Comparison of ENCODE assay signal across 9 mouse cellular contexts in the genomic region with DNA sequence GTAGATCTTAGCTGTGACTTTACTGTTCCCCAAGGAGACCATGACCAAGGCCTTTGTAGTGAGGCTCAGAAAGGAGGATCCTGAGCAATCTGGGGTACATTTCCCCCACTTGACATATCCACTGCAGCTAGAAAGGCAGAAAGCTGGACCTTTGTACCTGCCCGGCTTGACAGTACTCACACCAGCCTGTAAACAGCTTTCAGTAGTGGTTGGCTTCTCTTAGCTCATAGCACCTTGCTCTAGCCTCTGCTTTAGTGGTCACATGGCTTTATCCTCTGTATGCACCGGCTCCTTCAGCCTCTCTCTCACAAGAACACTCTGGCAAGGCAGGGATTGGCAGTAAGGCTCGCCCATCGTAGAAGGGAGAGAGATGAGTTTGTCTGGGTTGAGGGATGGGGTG.
"Had no signal": no experiment of that assay in that cellular context is flagged by ENCODE, and none has a peak within 500 bp of the region (broad histone marks: within the 10 kb centered on the region; RNA-seq: fewer than 3 reads in every experiment).

No protein-coding gene starts in this region.

- H3K4me3 ChIP-seq: layer of hippocampus, adult 2 months; limb, embryonic 15.5 days; midbrain, embryonic 12.5 days; neural tube, embryonic 15.5 days had no signal

- H3K36me3 ChIP-seq: midbrain, embryonic 12.5 days; neural tube, embryonic 15.5 days had no signal

- H3K27me3 ChIP-seq: limb, embryonic 15.5 days; midbrain, embryonic 12.5 days; neural tube, embryonic 15.5 days had no signal

- H3K4me2 ChIP-seq: limb, embryonic 15.5 days; midbrain, embryonic 12.5 days; neural tube, embryonic 15.5 days had no signal

- DNase-seq: kidney, adult 8-10 months; lung, adult 18-20 months; right cerebral cortex, adult 18-20 months; right cerebral cortex, postnatal 25 days; thymus, postnatal 25 days had no signal

- H3K9ac ChIP-seq: limb, embryonic 15.5 days; midbrain, embryonic 12.5 days; neural tube, embryonic 15.5 days had no signal

- H3K9me3 ChIP-seq: limb, embryonic 15.5 days; midbrain, embryonic 12.5 days; neural tube, embryonic 15.5 days had no signal

- H3K27ac ChIP-seq: midbrain, embryonic 12.5 days; neural tube, embryonic 15.5 days had no signal

- H3K4me1 ChIP-seq: midbrain, embryonic 12.5 days had no signal
